Mouse (Mus musculus): ENCODE data around the gene 1700011L22Rik. TPM values are rescaled to one million over a fixed set of nuclear protein-coding genes. Genes with fewer than 3 reads are reported as not detected.

The 1700011L22Rik gene
- not detected for polyA plus RNA-seq (2015; fragmentation: Illumina TruSeq; extraction: RNeasy Lipid Tissue Mini Kit (QIAGEN cat#74804); ENCODE audit: insufficient read depth, low replicate concordance)

GRCm38 (mm10) chr8:79248470-79248869 is at the start of gene 1700011L22Rik:
TSS of gene 1700011L22Rik (minus strand) at chr8:79248570.

GRCm38 (mm10) chr8:79294610-79295275 is 46.4 kb upstream of the 1700011L22Rik start, which contains the start of gene Mmaa:
TSS of gene Mmaa (minus strand) at chr8:79294937.

Other genes with a start within 250 kb of the 1700011L22Rik start
- gene Zfp827, start 220.1 kb downstream of the 1700011L22Rik start, polyA plus RNA-seq (2015; fragmentation: Illumina TruSeq; extraction: RNeasy Lipid Tissue Mini Kit (QIAGEN cat#74804); ENCODE audit: insufficient read depth, low replicate concordance), result 6.0 TPM
- 15.4 TPM for gene Mmaa, start 46.4 kb upstream of the 1700011L22Rik start, polyA plus RNA-seq (2015; fragmentation: Illumina TruSeq; extraction: RNeasy Lipid Tissue Mini Kit (QIAGEN cat#74804); ENCODE audit: insufficient read depth, low replicate concordance)
- 15.4 TPM for gene Smad1, start 150.9 kb upstream of the 1700011L22Rik start, polyA plus RNA-seq (2015; fragmentation: Illumina TruSeq; extraction: RNeasy Lipid Tissue Mini Kit (QIAGEN cat#74804); ENCODE audit: insufficient read depth, low replicate concordance)